Mouse (Mus musculus): ENCODE data around the gene Ak9. TPM values are rescaled to one million over a fixed set of nuclear protein-coding genes. Genes with fewer than 3 reads are reported as not detected.

The Ak9 gene
- not detected for total RNA-seq (2021)
- long read RNA-seq, experiment 1: 0 reads
- long read RNA-seq, experiment 2: 0 reads

GRCm38 (mm10) chr10:41303639-41304444 lies at the start of gene Ak9:
Ak9 (plus strand) TSS chr10:41303980.
- peak; percentile 88 for DNase-seq (ENCODE audit: low spot score)

GRCm38 (mm10) chr10:41260243-41261006 lies 43.4 kb upstream of the Ak9 start:
- DNase-seq (ENCODE audit: low spot score): no peak

GRCm38 (mm10) chr10:41261218-41261617 lies 42.6 kb upstream of the Ak9 start:
- no peak for DNase-seq (ENCODE audit: low spot score)

GRCm38 (mm10) chr10:41261889-41262288 lies 41.9 kb upstream of the Ak9 start:
- DNase-seq (ENCODE audit: low spot score): no peak

GRCm38 (mm10) chr10:41271860-41272259 lies 31.9 kb upstream of the Ak9 start:
- peak; percentile 5 for DNase-seq (ENCODE audit: low spot score)

GRCm38 (mm10) chr10:41274871-41275270 lies 28.9 kb upstream of the Ak9 start:
- DNase-seq (ENCODE audit: low spot score): no peak

GRCm38 (mm10) chr10:41278808-41279207 lies 25.0 kb upstream of the Ak9 start:
- no peak for DNase-seq (ENCODE audit: low spot score)

GRCm38 (mm10) chr10:41280177-41280576 lies 23.6 kb upstream of the Ak9 start:
- DNase-seq (ENCODE audit: low spot score): no peak

GRCm38 (mm10) chr10:41280796-41281195 lies 23.0 kb upstream of the Ak9 start:
- no peak for DNase-seq (ENCODE audit: low spot score)

- no peak for DNase-seq (ENCODE audit: low spot score)
Observed at GRCm38 (mm10) chr10:41282086-41282485, 21.7 kb upstream of the Ak9 start.

- no peak for DNase-seq (ENCODE audit: low spot score)
Observed at GRCm38 (mm10) chr10:41287618-41288017, 16.2 kb upstream of the Ak9 start.

GRCm38 (mm10) chr10:41288074-41288473 lies 15.7 kb upstream of the Ak9 start:
- no peak for DNase-seq (ENCODE audit: low spot score)

GRCm38 (mm10) chr10:41288771-41289415 lies 14.9 kb upstream of the Ak9 start:
- peak; percentile 79 for DNase-seq (ENCODE audit: low spot score)

- DNase-seq (ENCODE audit: low spot score): no peak
Observed at GRCm38 (mm10) chr10:41291021-41291420, 12.8 kb upstream of the Ak9 start.

- DNase-seq (ENCODE audit: low spot score): peak; percentile 12
Observed at GRCm38 (mm10) chr10:41293019-41293418, 10.8 kb upstream of the Ak9 start.

GRCm38 (mm10) chr10:41294734-41295133 lies 9.0 kb upstream of the Ak9 start:
- no peak for DNase-seq (ENCODE audit: low spot score)

GRCm38 (mm10) chr10:41295145-41295544 lies 8.6 kb upstream of the Ak9 start:
- DNase-seq (ENCODE audit: low spot score): no peak

- DNase-seq (ENCODE audit: low spot score): no peak
Observed at GRCm38 (mm10) chr10:41300161-41300560, 3.6 kb upstream of the Ak9 start.

- DNase-seq (ENCODE audit: low spot score): peak; percentile 87
Observed at GRCm38 (mm10) chr10:41302689-41303431, 920 bp upstream of the Ak9 start, which contains the start of gene Fig4. Fig4 (minus strand) TSS chr10:41303260.

GRCm38 (mm10) chr10:41304961-41305455 lies 1.2 kb downstream of the Ak9 start:
- peak; percentile 31 for DNase-seq (ENCODE audit: low spot score)

GRCm38 (mm10) chr10:41308205-41308604 lies 4.4 kb downstream of the Ak9 start:
- no peak for DNase-seq (ENCODE audit: low spot score)

All from gastrocnemius, adult 18-20 months (tissue).